Mouse (Mus musculus): Measurements from ENCODE around the gene Eci2.

- no peak for TF ChIP-seq CTCF (IDR thresholded peaks at IDR 0.05; ENCODE audit: low read depth)
- no peak for TF ChIP-seq EP300 (IDR thresholded peaks at IDR 0.05; ENCODE audit: low read depth)
Measured at GRCm38 (mm10) chr13:34964419-34964818, 62.5 kb downstream of the Eci2 start.

All from liver, embryonic 14.5 days (tissue).